8 mouse cellular contexts compared by ENCODE assay signal in the genomic region with DNA sequence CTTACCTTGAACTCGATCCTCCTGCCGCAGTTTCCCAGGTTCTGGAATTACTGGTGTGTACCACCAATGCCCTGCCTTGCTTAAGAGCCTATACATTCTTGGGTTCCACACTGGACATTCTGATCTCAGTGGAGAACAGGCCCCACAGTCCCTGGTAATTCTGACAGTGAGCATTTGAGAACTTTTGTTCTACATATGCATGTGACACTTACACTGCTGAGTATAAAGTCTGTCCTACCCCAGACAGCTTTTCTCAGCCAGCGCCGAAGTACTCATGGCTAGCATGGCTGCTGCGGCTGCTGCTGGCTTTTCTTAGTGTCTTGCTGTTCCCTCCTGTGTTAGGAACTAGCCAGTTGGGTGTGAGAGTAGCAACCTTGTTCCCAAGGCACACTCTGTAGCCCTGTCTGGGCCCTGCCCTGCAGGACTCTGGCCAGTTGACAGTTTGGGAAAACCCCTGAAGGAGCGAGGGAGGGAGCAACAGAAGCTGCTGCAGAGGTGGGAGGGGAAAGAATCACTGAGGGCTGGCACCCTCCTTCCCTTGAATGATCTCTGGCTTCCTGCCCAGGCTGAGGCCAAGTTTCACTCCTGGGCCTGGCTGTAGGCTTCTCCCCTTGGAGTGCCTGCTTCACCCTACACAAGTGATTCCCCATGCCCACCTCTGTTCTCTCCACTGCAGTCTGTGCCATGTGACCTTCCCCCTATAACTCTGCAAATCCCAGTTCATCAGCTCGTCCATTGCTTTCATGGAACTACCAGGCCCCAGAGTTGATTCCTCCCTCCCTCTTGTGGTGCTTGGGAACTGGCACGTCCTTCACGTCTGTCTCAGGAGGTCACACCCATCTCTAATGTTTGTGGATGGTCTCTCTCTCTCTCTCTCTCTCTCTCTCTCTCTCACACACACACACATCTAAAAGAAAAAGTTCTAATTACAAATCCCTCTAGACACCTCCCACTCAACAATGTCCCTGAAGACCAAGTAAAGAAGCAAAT. TPM values are rescaled to one million over a fixed set of nuclear protein-coding genes. Genes with fewer than 3 reads are reported as not detected.
A peak's percentile ranks its signal among the peaks of the same experiment; 100 is the strongest.
DNase-seq lines count a peak whose midpoint lies in the region; ATAC-seq lines count a peak whose summit lies in the region.

No protein-coding gene starts in this region.

- H3K9ac ChIP-seq in heart, embryonic 14.5 days (ENCODE audit: low read length) = peak overlapping the region; percentile 26; the same call in 1 of the 2 replicates

- H3K4me3 ChIP-seq in heart, embryonic 14.5 days (ENCODE audit: control insufficient read depth in 1 of 2, insufficient read depth in 1 of 2, low read depth in 1 of 2, low read length in 2 of 2) = no peak overlapping the region

- WGBS in heart, embryonic 14.5 days = 46% methylated on average over 9 of the region's 9 CpGs

- H3K9me3 ChIP-seq in heart, embryonic 14.5 days (ENCODE audit: control insufficient read depth, low read length) = no peaks in the 10 kb centered on the region

- no peak overlapping the region for H3K4me2 ChIP-seq in heart, embryonic 14.5 days (ENCODE audit: low read length)

- H3K36me3 ChIP-seq in heart, embryonic 14.5 days (ENCODE audit: control insufficient read depth, insufficient read depth, low read length) = no peaks in the 10 kb centered on the region

- peak; percentile 52 for ATAC-seq in common myeloid progenitor, adult 5-6 weeks (replicated peaks; ENCODE audit: low read depth, poor library complexity, severe bottlenecking)
- peak; percentile 64 for ATAC-seq in heart, embryonic 14.5 days (ENCODE audit: insufficient number of reproducible peaks, insufficient read depth, low FRiP score, low read depth)
- peak; percentile 53 for ATAC-seq in megakaryocyte progenitor cell, adult 5-6 weeks (replicated peaks; ENCODE audit: poor library complexity)

- peak; percentile 45 to 50 for DNase-seq in spleen, postnatal 36 days (ENCODE audit: low spot score in 2 of 2)
- no peak for DNase-seq in spleen, postnatal 14 days (ENCODE audit: low spot score in 2 of 2)
- peak; percentile 89 for DNase-seq in kidney, postnatal 10 days
- peak; percentile 89 for DNase-seq in testis, postnatal 14 days (ENCODE audit: low spot score)
- DNase-seq in spleen, postnatal 4 days (ENCODE audit: low spot score in 2 of 2) = no peak

- H3K4me1 ChIP-seq in heart, embryonic 14.5 days (ENCODE audit: control insufficient read depth in 2 of 2, insufficient read depth in 2 of 2, low read length in 2 of 2) = peaks cover 40 to 50% of the 10 kb centered on the region in 2 experiments

- H3K27me3 ChIP-seq in heart, embryonic 14.5 days (ENCODE audit: control insufficient read depth, insufficient read depth, low read length) = no peaks in the 10 kb centered on the region

- H3K27ac ChIP-seq in heart, embryonic 14.5 days (replicated peaks in 1 of 2; ENCODE audit: control insufficient read depth in 1 of 2, insufficient read depth in 1 of 2, low read depth in 2 of 2, low read length in 2 of 2) = peak overlapping the region; percentile 81 to 87

RNA-seq across cellular contexts. Expression of a gene that starts 49.3 kb away (rescaled TPM):
- 53.1 and 54.6 TPM in 2 replicates for total RNA-seq in common myeloid progenitor, adult 5-6 weeks (2017)
- polyA plus RNA-seq in heart, embryonic 14.5 days (2014; fragmentation: Nextera tagmentation; extraction: Ambion mirVana) = 58.6 and 64.9 TPM in 2 replicates
- 40.6 and 85.4 TPM in 2 replicates for total RNA-seq in megakaryocyte progenitor cell, adult 5-6 weeks (2015)
- total RNA-seq in megakaryocyte progenitor cell, adult 5-6 weeks (2017) = 36.4 and 69.6 TPM in 2 replicates

RNA-seq across cellular contexts. Expression of a gene that starts 59.1 kb away (rescaled TPM):
- 326 and 362 TPM in 2 replicates for total RNA-seq in common myeloid progenitor, adult 5-6 weeks (2017)
- polyA plus RNA-seq in heart, embryonic 14.5 days (2014; fragmentation: Nextera tagmentation; extraction: Ambion mirVana) = 327 and 344 TPM in 2 replicates
- 372 and 397 TPM in 2 replicates for total RNA-seq in megakaryocyte progenitor cell, adult 5-6 weeks (2015)
- 362 TPM in 2 replicates for total RNA-seq in megakaryocyte progenitor cell, adult 5-6 weeks (2017)

Comparison
In these comparisons a context has a peak if more than half of its experiments do, and no peak if none do; other contexts are left out.
1. DNase-seq: peak in spleen, postnatal 36 days (2 of 2), kidney, postnatal 10 days (single experiment) and testis, postnatal 14 days (single experiment); none in spleen, postnatal 14 days (0 of 2) and spleen, postnatal 4 days (0 of 2).
2. Peak in every context shown above with its lines, with median percentiles within 50 percentile points of each other: ATAC-seq.